Mouse (Mus musculus) hindbrain, embryonic 14.5 days (tissue): ENCODE data around the gene Txndc15. TPM values are rescaled to one million over a fixed set of nuclear protein-coding genes. Genes with fewer than 3 reads are reported as not detected.
"Not testable (repeated sequence)": the region's sequence is repeated elsewhere in the genome, so short reads cannot be mapped to it uniquely, and the experiment has no call there.

Source experiments
- ATAC-seq: fragments of 200-750 bp; cut with Nextera tagmentation; 2 replicates; pipeline ENCODE4 v1.8.0; 2017; ENCODE audit warnings: moderate number of reproducible peaks, mild to moderate bottlenecking, moderate TSS enrichment, moderate library complexity; ENCODE audit not compliant: low FRiP score
- DNase-seq: peaks from one replicate; pipeline ENCODE4 v3.0.0-alpha.2; 2015; ENCODE audit warnings: low spot score
- H3K27ac ChIP-seq: fragments of 300-500 bp; sonication (generic); 2 replicates; pipeline ENCODE4 v1.5.1; 2014; ENCODE audit warnings: mild to moderate bottlenecking, moderate library complexity
- H3K27me3 ChIP-seq: fragments of 300-500 bp; sonication (generic); 2 replicates; pipeline ENCODE4 v1.6.1; 2014; ENCODE audit warnings: mild to moderate bottlenecking, low read length, mixed read lengths; ENCODE audit not compliant: control insufficient read depth, insufficient read depth
- H3K36me3 ChIP-seq: fragments of 300-500 bp; sonication (generic); replicated peaks from 2 replicates; pipeline ENCODE4 v1.6.1; 2014; ENCODE audit not compliant: control insufficient read depth, insufficient read depth
- H3K4me1 ChIP-seq: fragments of 300-500 bp; sonication (generic); replicated peaks from 2 replicates; pipeline ENCODE4 v1.6.1; 2014; ENCODE audit warnings: antibody characterized with exemption, low read length, mixed read lengths; ENCODE audit not compliant: control insufficient read depth, insufficient read depth
- H3K4me2 ChIP-seq: fragments of 300-500 bp; sonication (generic); replicated peaks from 2 replicates; pipeline ENCODE4 v1.6.1; 2014; ENCODE audit warnings: mild to moderate bottlenecking, moderate library complexity
- H3K4me3 ChIP-seq: fragments of 300-500 bp; sonication (generic); replicated peaks from 2 replicates; pipeline ENCODE4 v1.5.1; 2014; ENCODE audit warnings: mild to moderate bottlenecking, low read length
- H3K9ac ChIP-seq: fragments of 300-500 bp; sonication (generic); 2 replicates; pipeline ENCODE4 v1.6.1; 2014
- H3K9me3 ChIP-seq: fragments of 300-500 bp; sonication (generic); 2 replicates; pipeline ENCODE4 v1.6.1; 2016; ENCODE audit warnings: low read length; ENCODE audit not compliant: control insufficient read depth
- WGBS: fragments of 180-500 bp; shearing (Covaris S2); extraction: QIAGEN DNeasy Blood & Tissue Kit; methylation state at CpG from one replicate; pipeline ENCODE4 v1.1.7; 2014; 5-methylcytosine and 5-hydroxymethylcytosine counted together
- polyA plus RNA-seq: library from polyadenylated mRNA; unstranded; fragments of >200 nt; fragmentation: Nextera tagmentation; extraction: Ambion mirVana; gene quantifications from 2 replicates; pipeline ENCODE4 v1.2.1, GENCODE M21; 2014

Gene Txndc15
- polyA plus RNA-seq, 1 experiment from 2014 or later, result 145 TPM

- no peaks in the 10 kb centered on the region for H3K27me3 ChIP-seq
- peak overlapping the region; percentile 97 for H3K27ac ChIP-seq
- H3K9me3 ChIP-seq, result no peaks in the 10 kb centered on the region
- peak overlapping the region; percentile 99 for H3K4me3 ChIP-seq
- DNase-seq (no peak), ATAC-seq (peak; percentile 80)
- no peaks in the 10 kb centered on the region for H3K36me3 ChIP-seq
- H3K4me2 ChIP-seq, result peak overlapping the region; percentile 77
- peak overlapping the region; percentile 100 for H3K9ac ChIP-seq
- peaks cover 17% of the 10 kb centered on the region for H3K4me1 ChIP-seq
- WGBS, result under 1% methylated on average over 67 of the region's 70 CpGs
Observed at GRCm38 (mm10) chr13:55693243-55693721, 21.2 kb upstream of the Txndc15 start.

DNA sequence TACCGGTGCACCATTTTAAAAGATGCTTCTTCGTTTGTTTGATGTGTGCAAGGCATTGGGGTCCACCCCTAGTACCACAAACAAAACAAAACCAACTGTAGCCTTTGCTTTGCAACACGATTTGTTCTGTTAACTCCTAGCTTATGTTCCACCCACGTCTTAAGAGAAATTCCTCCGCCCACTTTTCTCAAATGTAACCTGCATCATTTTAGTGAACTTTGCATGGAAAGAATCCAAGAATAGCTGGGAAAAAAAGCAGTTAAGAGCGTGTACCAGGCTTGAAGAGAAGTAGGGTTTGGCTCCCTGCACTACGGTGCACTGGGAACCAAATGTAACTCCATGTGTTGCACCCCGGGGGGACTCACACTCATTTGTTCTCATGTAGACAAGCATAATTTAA lies 20.3 kb upstream of the Txndc15 start:
- H3K27ac ChIP-seq, result no peak overlapping the region
- no peak for DNase-seq
- H3K36me3 ChIP-seq, result peaks cover 4% of the 10 kb centered on the region
- peaks cover 17% of the 10 kb centered on the region for H3K4me1 ChIP-seq
- no peaks in the 10 kb centered on the region for H3K27me3 ChIP-seq
- H3K4me3 ChIP-seq, result peak overlapping the region; percentile 99
- H3K9ac ChIP-seq, result peak overlapping the region; percentile 100
- no peak for ATAC-seq
- no peaks in the 10 kb centered on the region for H3K9me3 ChIP-seq
- 22% methylated on average over 8 of the region's 8 CpGs for WGBS
- peak overlapping the region; percentile 77 for H3K4me2 ChIP-seq

DNA sequence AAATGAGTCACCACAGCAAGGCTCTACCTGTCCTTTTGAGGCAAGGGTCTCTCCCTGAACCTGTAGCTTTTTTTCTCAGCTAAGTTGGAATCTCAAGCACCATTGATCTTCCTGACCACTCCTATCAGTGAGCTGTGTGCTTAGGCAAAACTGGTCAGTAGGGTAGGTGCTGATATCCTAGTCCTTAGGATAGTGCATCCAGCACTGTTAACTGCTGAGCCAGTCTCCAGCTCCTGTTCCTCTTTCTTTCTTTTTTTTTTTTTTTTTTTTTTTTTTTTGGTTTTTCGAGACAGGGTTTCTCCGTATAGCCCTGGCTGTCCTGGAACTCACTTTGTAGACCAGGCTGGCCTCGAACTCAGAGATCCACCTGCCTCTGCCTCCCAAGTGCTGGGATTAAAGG lies 18.5 kb upstream of the Txndc15 start:
- ATAC-seq, H3K27me3 ChIP-seq, H3K9me3 ChIP-seq, H3K27ac ChIP-seq, H3K9ac ChIP-seq, H3K4me2 ChIP-seq, H3K4me3 ChIP-seq, DNase-seq: not testable (repeated sequence)
- Histone ChIP-seq H3K36me3 (peaks cover 20% of the 10 kb centered on the region), H3K4me1 (peaks cover 17% of the 10 kb centered on the region)
- WGBS, result 80% methylated on average over 1 of the region's 3 CpGs

DNA sequence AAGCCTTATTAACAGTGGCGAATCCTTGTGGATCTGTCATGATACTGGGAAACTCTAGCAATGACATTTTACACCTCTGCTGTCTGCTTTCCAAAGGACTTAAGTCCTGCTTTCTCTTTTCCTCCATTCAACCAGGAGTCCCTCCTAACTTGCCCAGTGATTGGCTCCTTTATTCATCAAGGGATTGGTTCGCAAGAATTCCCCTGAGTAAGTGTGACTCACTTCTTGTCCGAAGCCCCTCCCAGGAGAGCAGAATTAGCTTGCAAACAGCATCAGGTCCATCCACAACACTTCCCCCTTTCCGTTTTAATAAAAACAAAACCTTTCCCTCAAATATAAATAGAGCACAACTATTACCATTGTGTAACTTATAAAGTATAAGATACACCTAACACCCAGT lies 10.1 kb upstream of the Txndc15 start:
- no peak overlapping the region for H3K9ac ChIP-seq
- DNase-seq (no peak), ATAC-seq (no peak)
- H3K36me3 ChIP-seq, result peaks cover 44% of the 10 kb centered on the region
- no peaks in the 10 kb centered on the region for H3K27me3 ChIP-seq
- 80% methylated on average over 4 of the region's 4 CpGs for WGBS
- no peaks in the 10 kb centered on the region for H3K9me3 ChIP-seq
- no peak overlapping the region for H3K4me3 ChIP-seq
- H3K27ac ChIP-seq, result no peak overlapping the region
- no peaks in the 10 kb centered on the region for H3K4me1 ChIP-seq
- no peak overlapping the region for H3K4me2 ChIP-seq

DNA sequence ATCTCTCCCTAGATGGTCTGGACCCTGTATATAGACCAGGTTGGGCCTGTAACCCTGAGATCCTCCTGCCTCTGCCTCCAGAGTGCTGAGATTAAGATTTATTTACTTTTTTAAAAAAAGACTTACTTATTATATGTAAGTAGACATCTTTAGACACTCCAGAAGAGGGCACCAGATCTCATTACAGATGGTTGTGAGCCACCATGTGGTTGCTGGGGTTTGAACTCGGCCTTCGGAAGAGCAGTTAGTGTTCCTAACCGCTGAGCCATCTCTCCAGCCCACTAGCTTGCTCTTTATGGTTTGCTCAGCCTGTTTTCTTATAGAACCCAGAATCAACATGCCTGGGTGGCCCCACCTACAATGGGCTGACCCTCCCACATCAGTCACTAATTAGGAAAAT lies 1.6 kb upstream of the Txndc15 start:
- no peak overlapping the region for H3K4me2 ChIP-seq
- H3K4me1 ChIP-seq, result peaks cover 15% of the 10 kb centered on the region; the same call in 1 of the 2 replicates
- ATAC-seq (no peak), DNase-seq (no peak)
- H3K36me3 ChIP-seq, result peaks cover 4% of the 10 kb centered on the region
- H3K9ac ChIP-seq, result no peak overlapping the region
- H3K27me3 ChIP-seq, result no peaks in the 10 kb centered on the region
- H3K4me3 ChIP-seq, result no peak overlapping the region
- H3K9me3 ChIP-seq, result no peaks in the 10 kb centered on the region
- H3K27ac ChIP-seq, result no peak overlapping the region
- WGBS, result 97% methylated on average over 3 of the region's 3 CpGs

DNA sequence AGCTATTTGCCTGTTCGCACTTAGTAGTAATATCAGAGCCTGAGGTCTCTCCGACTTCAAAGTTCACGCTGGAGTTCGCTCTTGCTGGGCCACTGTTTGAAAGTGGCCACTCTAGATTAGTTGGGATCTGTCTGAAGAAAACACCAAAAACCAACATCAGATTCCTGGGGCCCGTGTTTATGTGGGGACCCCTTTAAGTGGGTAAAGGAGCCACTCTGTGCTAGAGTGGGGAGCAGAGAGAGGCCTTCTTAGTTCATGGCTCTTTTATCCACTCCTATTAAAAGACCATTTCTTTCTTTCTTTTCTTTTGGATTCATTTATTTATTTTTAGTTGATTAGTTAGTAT lies 690 bp downstream of the Txndc15 start:
- peak; percentile 26; the same call in 1 of the 2 replicates for ATAC-seq
- Histone ChIP-seq H3K4me2 (peak overlapping the region; percentile 51), H3K36me3 (peaks cover 25% of the 10 kb centered on the region), H3K4me1 (peaks cover 15% of the 10 kb centered on the region; the same call in 1 of the 2 replicates), H3K9ac (peak overlapping the region; percentile 93), H3K9me3 (no peaks in the 10 kb centered on the region), H3K4me3 (peak overlapping the region; percentile 76), H3K27ac (peak overlapping the region; percentile 96), H3K27me3 (no peaks in the 10 kb centered on the region)
- WGBS, result 10% methylated on average over 5 of the region's 5 CpGs
- no peak for DNase-seq

- Histone ChIP-seq H3K27ac (no peak overlapping the region), H3K4me2 (peak overlapping the region; percentile 51), H3K9ac (peak overlapping the region; percentile 93), H3K4me3 (peak overlapping the region; percentile 76), H3K36me3 (peaks cover 30% of the 10 kb centered on the region), H3K4me1 (peaks cover 15% of the 10 kb centered on the region; the same call in 1 of the 2 replicates), H3K9me3 (no peaks in the 10 kb centered on the region), H3K27me3 (no peaks in the 10 kb centered on the region)
- ATAC-seq, result no peak
- DNase-seq, result no peak
- WGBS, result 83% methylated on average over 7 of the region's 7 CpGs
Observed at GRCm38 (mm10) chr13:55715908-55716510, 1.6 kb downstream of the Txndc15 start.

DNA sequence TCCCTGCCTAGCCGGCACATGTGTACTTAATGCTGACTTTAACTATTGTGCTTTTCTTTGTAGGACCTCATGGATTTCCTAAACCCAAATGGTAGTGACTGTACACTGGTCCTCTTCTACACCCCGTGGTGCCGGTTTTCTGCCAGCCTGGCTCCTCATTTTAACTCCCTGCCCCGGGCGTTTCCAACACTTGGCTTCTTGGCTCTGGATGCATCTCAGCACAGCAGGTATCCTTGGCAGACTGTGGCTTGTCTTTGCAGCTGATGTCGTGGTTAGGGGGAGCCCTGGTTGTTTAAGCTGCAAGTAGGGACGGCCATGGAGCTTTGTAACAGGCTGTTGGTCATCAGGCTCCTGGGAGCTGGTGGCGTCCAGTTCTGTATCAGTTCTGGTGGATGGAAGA lies 7.1 kb downstream of the Txndc15 start:
- 65% methylated on average over 8 of the region's 8 CpGs for whole genome bisulfite sequencing
- DNase-seq, result no peak
- no peak for ATAC-seq

DNA sequence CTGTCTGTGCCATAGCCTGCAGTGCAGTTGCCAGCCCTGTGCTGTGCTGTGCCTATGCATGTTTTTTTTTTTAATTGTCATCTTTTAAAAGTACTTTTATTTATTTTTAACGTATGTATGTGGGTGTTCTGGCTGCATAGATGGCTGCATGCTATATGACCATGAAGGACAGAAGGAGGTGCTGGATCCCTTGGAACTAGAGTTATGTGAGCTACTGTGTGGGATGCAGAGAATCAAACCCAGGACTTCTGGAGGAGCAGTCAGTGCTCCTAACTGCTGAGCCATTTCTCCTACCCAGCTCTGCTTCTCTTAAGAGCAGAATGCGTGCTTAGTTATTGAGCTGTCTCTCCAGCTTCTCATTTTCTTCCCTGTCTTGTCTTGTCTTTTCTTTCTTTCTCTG lies 7.5 kb downstream of the Txndc15 start:
- Histone ChIP-seq H3K27ac (no peak overlapping the region), H3K4me2 (no peak overlapping the region), H3K9ac (no peak overlapping the region), H3K27me3 (no peaks in the 10 kb centered on the region), H3K4me3 (no peak overlapping the region), H3K36me3 (peaks cover 74% of the 10 kb centered on the region), H3K9me3 (no peaks in the 10 kb centered on the region), H3K4me1 (no peaks in the 10 kb centered on the region)
- 95% methylated on average over 2 of the region's 2 CpGs for WGBS
- DNase-seq (no peak), ATAC-seq (no peak)

More for the DNA sequence above, 7.1 kb downstream of the Txndc15 start:
- H3K4me3 ChIP-seq, result no peak overlapping the region
- no peak overlapping the region for H3K9ac ChIP-seq
- no peak overlapping the region for H3K4me2 ChIP-seq
- H3K4me1 ChIP-seq, result 0 out of 2 replicates have a peak, but pooled peaks cover under 1% of the 10 kb centered on the region
- H3K36me3 ChIP-seq, result peaks cover 74% of the 10 kb centered on the region
- no peaks in the 10 kb centered on the region for H3K9me3 ChIP-seq
- no peak overlapping the region for H3K27ac ChIP-seq
- no peaks in the 10 kb centered on the region for H3K27me3 ChIP-seq
